Mouse (Mus musculus): ENCODE measurements around the gene Ywhae.

- no peak for TF ChIP-seq POLR2A (IDR thresholded peaks at IDR 0.05; ENCODE audit: insufficient read length, low read depth)
- TF ChIP-seq MAX (IDR thresholded peaks at IDR 0.05; ENCODE audit: low read depth): no peak
- no peak for TF ChIP-seq TCF12 (IDR thresholded peaks at IDR 0.05; ENCODE audit: insufficient read depth, poor library complexity, severe bottlenecking)
- no peak for TF ChIP-seq E2F4 (IDR thresholded peaks at IDR 0.05; ENCODE audit: insufficient read depth)
- TF ChIP-seq TCF3 (IDR thresholded peaks at IDR 0.05; ENCODE audit: insufficient read length, low read depth): no peak
- TF ChIP-seq POLR2AphosphoS2 (IDR thresholded peaks at IDR 0.05; ENCODE audit: insufficient read length, low read depth): no peak
- peak in 1 of 3 experiments; percentile 11 for TF ChIP-seq MYOG (IDR thresholded peaks at IDR 0.05; ENCODE audit: control insufficient read depth in 1 of 3, insufficient read depth in 1 of 3, insufficient read length in 2 of 3, low read depth in 2 of 3)
- no peak for TF ChIP-seq USF1 (IDR thresholded peaks at IDR 0.05; ENCODE audit: low read depth)
- TF ChIP-seq CEBPB (IDR thresholded peaks at IDR 0.05; ENCODE audit: insufficient read depth, poor library complexity, severe bottlenecking): no peak
Measured at GRCm38 (mm10) chr11:75688132-75688531, 44.5 kb upstream of the Ywhae start.

Data from myocyte (in vitro differentiated cells).